Mouse (Mus musculus) testis, adult 2 months (tissue): Measurements from ENCODE around the gene Gamt. TPM values are rescaled to one million over a fixed set of nuclear protein-coding genes. Genes with fewer than 3 reads are reported as not detected.
"Not testable (repeated sequence)": the region's sequence is repeated elsewhere in the genome, so short reads cannot be mapped to it uniquely, and the experiment has no call there.

Experiments
- H3K27ac ChIP-seq: fragments of 200-500 bp; 2 replicates; pipeline ENCODE4 v1.5.1; 2012; ENCODE audit warnings: low read depth, low read length; ENCODE audit not compliant: control insufficient read depth, insufficient read depth
- H3K27me3 ChIP-seq: fragments of 200-500 bp; 2 replicates; pipeline ENCODE4 v1.6.1; 2012; ENCODE audit warnings: mild to moderate bottlenecking, low read length, moderate library complexity; ENCODE audit not compliant: control insufficient read depth, insufficient read depth
- H3K36me3 ChIP-seq: fragments of 200-500 bp; 2 replicates; pipeline ENCODE4 v1.6.1; 2012; ENCODE audit warnings: mild to moderate bottlenecking, low read length; ENCODE audit not compliant: control insufficient read depth, insufficient read depth
- H3K4me1 ChIP-seq: fragments of 200-500 bp; 2 replicates; pipeline ENCODE4 v1.6.1; 2012; ENCODE audit warnings: low read length; ENCODE audit not compliant: control insufficient read depth, insufficient read depth
- H3K4me3 ChIP-seq: fragments of 200-500 bp; 2 replicates; pipeline ENCODE4 v1.5.1; 2012; ENCODE audit warnings: low read depth, mild to moderate bottlenecking, low read length, moderate library complexity, mixed read lengths; ENCODE audit not compliant: control insufficient read depth
- CTCF ChIP-seq: fragments of 200-500 bp; IDR thresholded peaks from 2 replicates; pipeline ENCODE4 v1.5.1; 2012; ENCODE audit warnings: low read depth, mild to moderate bottlenecking, inconsistent platforms, low read length, moderate library complexity; ENCODE audit not compliant: control insufficient read depth, insufficient read depth, insufficient replicate concordance
- POLR2A ChIP-seq: fragments of 200-500 bp; IDR thresholded peaks from 2 replicates; pipeline ENCODE4 v1.6.1; 2012; ENCODE audit warnings: low read depth, mild to moderate bottlenecking, inconsistent platforms, low read length, moderate library complexity; ENCODE audit not compliant: control insufficient read depth
- polyA plus RNA-seq: library from polyadenylated mRNA; depleted of rRNA; stranded (reverse); fragments of >200 nt; gene quantifications from 2 replicates; pipeline ENCODE4 v1.2.3, GENCODE M21; 2012

Gene Gamt
- polyA plus RNA-seq, 1 experiment: 38.5 TPM

DNA sequence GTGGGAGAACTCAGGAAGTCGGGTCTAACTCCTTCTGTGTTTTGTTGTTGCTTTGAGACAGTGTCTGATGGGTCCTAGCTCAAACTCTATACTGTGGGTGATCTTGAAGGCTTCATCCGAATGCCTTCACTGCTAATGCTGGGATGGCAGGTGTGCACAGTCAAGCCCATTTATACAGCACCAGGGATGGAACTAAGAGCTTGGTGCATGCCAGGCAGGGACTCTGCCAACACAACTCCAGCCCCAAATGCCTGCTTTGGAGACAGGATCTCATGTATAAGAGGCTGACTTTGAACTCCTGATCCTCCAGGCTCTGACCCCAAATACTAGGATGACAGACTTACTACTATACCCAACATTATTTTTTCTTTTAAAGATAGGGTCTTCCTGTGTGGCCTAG is 10.8 kb downstream of the Gamt start:
- TF ChIP-seq CTCF (no peak), POLR2A (no peak)
- 0 out of 2 replicates have a peak, but pooled peaks cover 2% of the 10 kb centered on the region for H3K4me1 ChIP-seq
- H3K27ac ChIP-seq: no peak overlapping the region
- no peaks in the 10 kb centered on the region for H3K36me3 ChIP-seq
- H3K4me3 ChIP-seq: peak overlapping the region; percentile 94; the same call in 1 of the 2 replicates
- no peaks in the 10 kb centered on the region for H3K27me3 ChIP-seq

DNA sequence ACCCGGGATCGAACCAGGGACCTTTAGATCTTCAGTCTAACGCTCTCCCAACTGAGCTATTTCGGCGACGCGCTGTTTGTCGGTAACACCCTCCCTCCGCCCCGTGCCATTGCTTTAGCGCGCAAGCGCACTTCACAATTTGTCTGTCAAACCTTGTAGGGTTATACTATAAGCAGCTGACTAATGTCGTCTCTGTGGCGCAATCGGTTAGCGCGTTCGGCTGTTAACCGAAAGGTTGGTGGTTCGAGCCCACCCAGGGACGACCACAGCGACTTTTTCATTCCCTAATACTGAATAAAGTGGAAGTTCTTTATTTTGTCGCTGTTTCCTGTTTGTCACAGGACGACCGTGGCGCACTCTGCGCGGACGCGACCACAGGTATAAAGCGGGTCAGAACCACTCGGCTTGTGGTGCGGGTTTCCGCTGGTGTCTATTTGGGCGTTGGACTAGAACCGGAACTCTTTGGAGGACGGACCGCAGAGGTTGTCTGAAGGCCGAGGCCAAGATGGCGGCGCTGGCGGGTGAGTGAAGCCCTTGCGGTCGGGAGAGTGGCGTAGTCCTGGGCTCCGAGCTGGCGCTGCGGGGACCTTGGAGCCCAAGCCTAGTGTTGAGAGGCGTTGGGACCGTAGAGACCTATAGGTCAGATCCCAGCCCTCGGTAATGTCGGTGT is 11.7 kb downstream of the Gamt start, which contains the start of gene Ndufs7:
Ndufs7 (plus strand) TSS at position 151 of the 670 bp plus-strand sequence.
- H3K4me3 ChIP-seq: peak within 1 kb of the TSS; percentile 94
- peak within 1 kb of the TSS; percentile 82 for H3K27ac ChIP-seq
- TF ChIP-seq POLR2A (peak; percentile 67), CTCF (no peak)
- no peaks in the 10 kb centered on the region for H3K36me3 ChIP-seq
- 0 out of 2 replicates have a peak, but pooled peaks cover 2% of the 10 kb centered on the region for H3K4me1 ChIP-seq
- H3K27me3 ChIP-seq: no peaks in the 10 kb centered on the region

DNA sequence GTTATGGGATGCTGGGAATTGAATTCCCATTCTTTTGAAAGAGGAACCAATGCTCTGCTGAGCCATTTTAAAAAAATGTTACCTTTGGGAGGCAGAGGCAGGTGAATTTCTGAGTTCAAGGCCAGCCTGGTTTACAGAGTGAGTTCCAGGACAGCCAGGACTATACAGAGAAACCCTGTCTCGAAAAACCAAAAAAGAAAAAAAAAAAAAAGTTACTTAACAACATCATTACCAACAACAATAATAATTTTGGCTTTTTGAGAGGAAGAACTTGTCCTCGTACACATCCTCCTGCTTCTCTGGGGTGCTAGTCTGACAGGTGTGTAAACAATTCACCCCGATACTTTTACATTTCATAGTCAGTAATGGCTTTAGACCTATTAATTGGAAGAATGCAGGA is 12.4 kb downstream of the Gamt start:
- H3K4me3 ChIP-seq, H3K27ac ChIP-seq, H3K36me3 ChIP-seq, H3K27me3 ChIP-seq, H3K4me1 ChIP-seq: not testable (repeated sequence)

DNA sequence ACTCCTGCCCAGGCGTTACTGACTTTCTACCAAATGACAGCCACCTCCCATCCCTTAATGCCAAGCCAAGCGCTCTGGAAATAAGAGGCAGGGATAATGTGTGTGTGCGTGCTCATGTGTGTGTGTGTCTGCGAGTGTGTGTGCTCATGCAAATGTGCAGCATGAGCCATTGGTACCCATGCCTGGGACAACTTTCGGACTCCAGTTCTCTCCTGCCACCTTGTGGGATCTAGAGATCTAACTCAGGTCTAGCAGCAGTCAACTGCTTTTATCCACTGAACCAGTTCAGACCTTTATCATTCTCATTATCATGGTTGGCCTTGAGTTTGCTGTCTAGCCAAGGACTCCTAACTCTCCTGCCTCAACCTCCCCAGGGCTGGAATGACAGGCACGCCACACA is 13.0 kb downstream of the Gamt start:
- no peak overlapping the region for H3K4me3 ChIP-seq
- TF ChIP-seq CTCF: peak; percentile 21; the same call in 1 of the 2 replicates
- TF ChIP-seq POLR2A: no peak
- H3K27me3 ChIP-seq: no peaks in the 10 kb centered on the region
- 0 out of 2 replicates have a peak, but pooled peaks cover 2% of the 10 kb centered on the region for H3K4me1 ChIP-seq
- H3K36me3 ChIP-seq: no peaks in the 10 kb centered on the region
- H3K27ac ChIP-seq: no peak overlapping the region

DNA sequence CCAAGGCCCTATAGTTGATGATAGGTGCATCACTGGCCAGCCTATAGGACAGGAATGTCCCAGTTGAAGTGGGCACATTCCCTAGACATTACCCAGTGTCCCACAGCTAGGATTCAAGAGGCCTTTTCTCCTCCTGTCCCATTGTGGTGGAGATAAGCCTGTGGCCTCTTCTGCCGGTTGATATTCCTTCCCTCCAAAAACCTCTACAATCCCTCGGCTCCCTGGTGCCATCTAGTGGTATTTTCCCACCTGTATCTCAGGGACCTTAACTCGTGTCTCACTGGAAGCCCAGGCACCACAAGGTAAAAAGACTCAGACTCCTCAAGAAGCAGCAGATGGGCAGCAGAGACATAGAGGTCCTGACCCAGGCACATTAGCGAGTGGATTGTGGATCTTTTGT is 15.2 kb downstream of the Gamt start:
- no peaks in the 10 kb centered on the region; the same call in 1 of the 2 replicates for H3K36me3 ChIP-seq
- H3K4me3 ChIP-seq: no peak overlapping the region
- H3K4me1 ChIP-seq: 0 out of 2 replicates have a peak, but pooled peaks cover 2% of the 10 kb centered on the region
- TF ChIP-seq POLR2A (no peak), CTCF (peak; percentile 40)
- H3K27ac ChIP-seq: no peak overlapping the region
- H3K27me3 ChIP-seq: no peaks in the 10 kb centered on the region

DNA sequence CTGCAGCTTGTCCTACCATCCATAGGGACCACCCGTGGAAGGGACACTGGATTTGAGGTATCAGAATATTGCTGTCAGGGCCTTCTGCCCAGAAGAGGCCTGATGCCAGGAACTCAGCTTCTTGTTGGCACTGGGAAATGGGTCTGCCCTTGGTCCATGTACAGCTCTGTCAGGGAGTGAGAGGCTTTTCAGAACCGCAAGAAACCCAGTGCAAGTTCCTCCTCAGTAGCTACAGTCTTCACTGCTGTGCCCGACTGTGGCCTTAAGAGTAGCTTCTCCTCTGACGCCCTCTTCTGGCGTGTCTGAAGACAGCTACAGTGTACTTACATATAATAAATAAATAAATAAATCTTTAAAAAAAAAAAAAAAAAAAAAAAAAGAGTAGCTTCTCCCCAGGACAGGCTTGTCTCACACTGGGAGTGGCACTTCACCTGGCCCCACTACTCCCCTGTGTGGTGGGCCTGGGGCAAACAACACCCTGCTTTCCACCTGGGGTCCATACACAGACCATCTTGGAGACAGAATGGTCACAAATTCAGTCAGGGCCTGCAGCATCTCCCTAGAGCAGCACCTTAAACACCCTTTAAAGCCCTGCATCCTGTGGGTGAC is 15.9 kb downstream of the Gamt start:
- H3K4me3 ChIP-seq: no peak overlapping the region
- H3K27ac ChIP-seq: no peak overlapping the region
- H3K27me3 ChIP-seq: no peaks in the 10 kb centered on the region
- no peaks in the 10 kb centered on the region; the same call in 1 of the 2 replicates for H3K36me3 ChIP-seq
- no peak for TF ChIP-seq CTCF
- TF ChIP-seq POLR2A: no peak
- H3K4me1 ChIP-seq: no peaks in the 10 kb centered on the region

DNA sequence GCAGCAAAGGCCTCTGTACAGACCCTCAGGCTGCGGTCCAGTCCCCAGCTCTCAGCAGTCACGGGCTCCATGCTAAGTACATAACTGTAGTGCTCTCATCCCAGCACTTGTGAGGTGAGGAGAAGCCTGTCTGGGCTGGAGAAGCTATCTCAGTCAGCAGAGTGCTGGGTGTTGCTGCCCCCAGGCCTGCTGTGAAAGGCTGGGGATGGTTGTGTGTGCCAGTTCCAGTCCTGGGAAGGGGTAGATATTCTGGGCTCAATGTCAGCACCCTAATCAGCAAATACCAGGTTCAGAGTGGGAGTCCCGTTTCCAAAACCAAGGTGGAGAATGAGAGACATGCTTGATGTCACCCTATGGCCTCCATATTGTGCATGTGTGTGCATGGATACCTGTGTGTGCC is 18.2 kb downstream of the Gamt start:
- H3K36me3 ChIP-seq: peaks cover 2% of the 10 kb centered on the region; the same call in 1 of the 2 replicates
- no peak for TF ChIP-seq POLR2A
- TF ChIP-seq CTCF: no peak
- H3K27me3 ChIP-seq: no peaks in the 10 kb centered on the region
- no peak overlapping the region for H3K4me3 ChIP-seq
- no peak overlapping the region for H3K27ac ChIP-seq
- no peaks in the 10 kb centered on the region for H3K4me1 ChIP-seq
